Mouse (Mus musculus) liver, embryonic 13.5 days (tissue): Measurements from ENCODE around the gene Cog6. TPM values are rescaled to one million over a fixed set of nuclear protein-coding genes. Genes with fewer than 3 reads are reported as not detected.

Source experiments
- ATAC-seq: fragments of 200-750 bp; cut with Nextera tagmentation; 2 replicates; pipeline ENCODE4 v1.8.0; 2017; ENCODE audit warnings: low read depth, mild to moderate bottlenecking, moderate number of reproducible peaks, moderate library complexity
- DNase-seq: peaks from one replicate; pipeline ENCODE4 v3.0.0; 2022
- H3K27ac ChIP-seq: fragments of 300-500 bp; sonication (generic); 2 replicates; pipeline ENCODE4 v1.5.1; 2015; ENCODE audit warnings: moderate library complexity, mild to moderate bottlenecking, inconsistent platforms
- H3K27me3 ChIP-seq: fragments of 300-500 bp; sonication (generic); 2 replicates; pipeline ENCODE4 v1.6.1; 2015; ENCODE audit warnings: mild to moderate bottlenecking, inconsistent platforms
- H3K36me3 ChIP-seq: fragments of 300-500 bp; sonication (generic); 2 replicates; pipeline ENCODE4 v1.6.1; 2015; ENCODE audit warnings: mild to moderate bottlenecking, inconsistent platforms
- H3K4me1 ChIP-seq: fragments of 300-500 bp; sonication (generic); replicated peaks from 2 replicates; pipeline ENCODE4 v1.6.1; 2015; ENCODE audit warnings: inconsistent platforms
- H3K4me2 ChIP-seq: fragments of 300-500 bp; sonication (generic); 2 replicates; pipeline ENCODE4 v1.6.1; 2015; ENCODE audit warnings: inconsistent platforms, mild to moderate bottlenecking, moderate library complexity
- H3K4me3 ChIP-seq: fragments of 300-500 bp; sonication (generic); replicated peaks from 2 replicates; pipeline ENCODE4 v1.5.1; 2015; ENCODE audit warnings: mild to moderate bottlenecking, inconsistent platforms
- H3K9ac ChIP-seq: fragments of 300-500 bp; sonication (generic); 2 replicates; pipeline ENCODE4 v1.6.1; 2015; ENCODE audit warnings: mild to moderate bottlenecking, inconsistent platforms
- H3K9me3 ChIP-seq: fragments of 300-500 bp; sonication (generic); replicated peaks from 2 replicates; pipeline ENCODE4 v1.6.1; 2016; ENCODE audit warnings: inconsistent platforms
- WGBS: fragments of 180-500 bp; shearing (Covaris S2); methylation state at CpG from one replicate; pipeline ENCODE4 v1.1.7; 2015; ENCODE audit not compliant: insufficient replicate concordance; 5-methylcytosine and 5-hydroxymethylcytosine counted together
- polyA plus RNA-seq: library from polyadenylated mRNA; unstranded; fragments of >200 nt; fragmentation: Nextera tagmentation; extraction: Ambion mirVana; gene quantifications from 2 replicates; pipeline ENCODE4 v1.2.1, GENCODE M21; 2015

Cog6 gene
- polyA plus RNA-seq, 1 experiment from 2014 or later = 13.1 TPM

DNA sequence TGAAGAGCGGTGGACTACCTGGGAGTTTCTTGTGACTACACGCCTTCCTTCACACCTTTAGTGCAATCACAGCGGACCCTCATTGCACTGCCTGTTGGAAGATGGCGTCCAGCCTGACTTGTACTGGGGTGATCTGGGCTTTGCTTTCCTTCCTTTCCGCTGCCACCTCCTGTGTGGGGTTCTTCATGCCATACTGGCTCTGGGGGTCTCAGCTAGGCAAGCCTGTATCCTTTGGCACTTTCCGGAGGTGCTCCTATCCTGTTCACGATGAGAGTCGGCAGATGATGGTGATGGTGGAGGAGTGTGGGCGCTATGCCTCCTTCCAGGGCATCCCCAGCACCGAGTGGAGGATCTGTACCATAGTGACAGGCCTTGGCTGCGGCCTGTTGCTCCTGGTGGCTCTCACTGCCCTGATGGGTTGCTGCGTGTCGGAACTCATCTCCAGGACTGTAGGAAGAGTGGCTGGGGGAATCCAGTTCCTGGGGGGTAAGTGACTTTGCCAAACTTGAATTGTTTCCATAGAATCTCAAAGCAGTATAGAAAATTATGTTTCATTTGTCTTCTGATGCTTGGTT is 26.3 kb upstream of the Cog6 start:
- peaks cover 3% of the 10 kb centered on the region; the same call in 1 of the 2 replicates for H3K4me1 ChIP-seq
- peaks cover 60% of the 10 kb centered on the region for H3K27me3 ChIP-seq
- DNase-seq (no peak), ATAC-seq (no peak)
- H3K4me2 ChIP-seq = no peak overlapping the region
- WGBS = 78% methylated on average over 13 of the region's 13 CpGs
- no peak overlapping the region for H3K4me3 ChIP-seq
- H3K9me3 ChIP-seq = no peaks in the 10 kb centered on the region
- no peaks in the 10 kb centered on the region for H3K36me3 ChIP-seq
- H3K27ac ChIP-seq = no peak overlapping the region
- no peak overlapping the region for H3K9ac ChIP-seq

DNA sequence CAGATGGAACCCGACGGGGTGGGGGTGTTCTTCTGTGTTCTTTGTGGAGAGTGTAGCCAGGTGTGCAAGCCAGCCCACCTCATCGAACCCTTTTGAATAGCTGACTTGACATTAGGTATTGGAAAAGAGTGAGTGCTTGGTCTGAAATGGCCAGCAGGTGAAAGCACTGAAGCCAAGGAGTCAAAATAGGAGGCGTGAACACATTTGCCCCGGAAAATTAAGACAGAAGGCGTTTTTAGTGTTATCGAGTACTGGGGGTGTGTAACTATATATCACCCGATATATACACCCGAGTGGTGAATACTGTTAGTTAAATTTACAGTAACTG is 25.2 kb upstream of the Cog6 start:
- H3K27ac ChIP-seq = no peak overlapping the region
- no peaks in the 10 kb centered on the region for H3K9me3 ChIP-seq
- H3K9ac ChIP-seq = no peak overlapping the region

DNA sequence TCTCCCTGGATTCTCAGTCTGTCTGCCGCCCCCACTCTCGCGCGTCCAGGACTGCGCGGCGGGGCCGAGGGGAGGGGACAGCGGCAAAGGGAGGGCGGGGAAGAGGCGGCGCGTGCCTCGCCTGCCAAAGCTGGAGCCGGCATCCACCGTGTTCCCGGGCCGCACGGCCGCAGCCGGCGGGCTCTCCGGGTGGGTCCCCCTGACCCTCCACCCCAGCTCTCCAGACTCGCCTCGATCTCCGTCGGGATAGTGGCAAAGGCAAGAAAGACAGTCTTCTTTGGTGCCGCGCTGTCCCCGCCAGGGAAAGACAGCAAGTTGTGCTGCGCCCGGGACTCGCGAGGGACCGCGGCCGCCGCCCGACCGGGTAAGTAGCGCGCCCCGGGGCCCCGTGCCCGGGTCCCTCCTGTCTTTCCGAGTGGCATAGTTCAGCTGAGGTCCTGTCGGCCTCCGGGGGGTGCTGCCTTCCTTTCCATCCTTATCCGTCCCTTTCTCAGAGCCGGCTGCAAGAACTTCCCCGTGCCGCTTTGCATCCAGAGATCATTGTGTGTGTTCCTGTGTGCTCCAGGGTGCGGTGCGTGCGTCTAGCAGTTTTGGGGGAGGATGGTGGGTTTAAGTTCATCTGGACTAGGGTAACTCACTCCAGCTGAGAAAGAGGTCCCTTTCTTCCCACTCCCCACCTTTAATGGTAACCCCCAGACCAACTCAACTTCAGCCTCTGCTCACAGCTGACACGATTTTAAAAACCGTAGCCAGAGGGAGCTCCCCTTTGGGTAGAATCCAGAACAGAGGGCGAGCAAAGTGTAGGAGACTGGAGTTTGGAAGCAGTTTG is 24.6 kb upstream of the Cog6 start, which contains the start of gene Lhfp:
Gene Lhfp (plus strand): TSS at position 118 of the 829 bp plus-strand sequence.
- Histone ChIP-seq H3K4me1 (peaks cover 3% of the 10 kb centered on the region; the same call in 1 of the 2 replicates), H3K27me3 (peaks cover 64% of the 10 kb centered on the region), H3K9me3 (no peaks in the 10 kb centered on the region), H3K9ac (peak within 1 kb of the TSS; percentile 2; the same call in 1 of the 2 replicates), H3K36me3 (no peaks in the 10 kb centered on the region), H3K27ac (no peak within 1 kb of the TSS), H3K4me3 (peak within 1 kb of the TSS; percentile 52), H3K4me2 (peak within 1 kb of the TSS; percentile 66)
- DNase-seq = no peak
- peak; percentile 34; the same call in 1 of the 2 replicates for ATAC-seq
- WGBS = under 1% methylated on average over 51 of the region's 58 CpGs

More for the DNA sequence above, 25.2 kb upstream of the Cog6 start:
- peak overlapping the region; percentile 52 for H3K4me3 ChIP-seq
- peaks cover 3% of the 10 kb centered on the region; the same call in 1 of the 2 replicates for H3K4me1 ChIP-seq
- peak overlapping the region; percentile 66 for H3K4me2 ChIP-seq
- WGBS = 31% methylated on average over 9 of the region's 9 CpGs
- no peak for DNase-seq
- peaks cover 64% of the 10 kb centered on the region for H3K27me3 ChIP-seq
- no peaks in the 10 kb centered on the region for H3K36me3 ChIP-seq
- no peak for ATAC-seq

DNA sequence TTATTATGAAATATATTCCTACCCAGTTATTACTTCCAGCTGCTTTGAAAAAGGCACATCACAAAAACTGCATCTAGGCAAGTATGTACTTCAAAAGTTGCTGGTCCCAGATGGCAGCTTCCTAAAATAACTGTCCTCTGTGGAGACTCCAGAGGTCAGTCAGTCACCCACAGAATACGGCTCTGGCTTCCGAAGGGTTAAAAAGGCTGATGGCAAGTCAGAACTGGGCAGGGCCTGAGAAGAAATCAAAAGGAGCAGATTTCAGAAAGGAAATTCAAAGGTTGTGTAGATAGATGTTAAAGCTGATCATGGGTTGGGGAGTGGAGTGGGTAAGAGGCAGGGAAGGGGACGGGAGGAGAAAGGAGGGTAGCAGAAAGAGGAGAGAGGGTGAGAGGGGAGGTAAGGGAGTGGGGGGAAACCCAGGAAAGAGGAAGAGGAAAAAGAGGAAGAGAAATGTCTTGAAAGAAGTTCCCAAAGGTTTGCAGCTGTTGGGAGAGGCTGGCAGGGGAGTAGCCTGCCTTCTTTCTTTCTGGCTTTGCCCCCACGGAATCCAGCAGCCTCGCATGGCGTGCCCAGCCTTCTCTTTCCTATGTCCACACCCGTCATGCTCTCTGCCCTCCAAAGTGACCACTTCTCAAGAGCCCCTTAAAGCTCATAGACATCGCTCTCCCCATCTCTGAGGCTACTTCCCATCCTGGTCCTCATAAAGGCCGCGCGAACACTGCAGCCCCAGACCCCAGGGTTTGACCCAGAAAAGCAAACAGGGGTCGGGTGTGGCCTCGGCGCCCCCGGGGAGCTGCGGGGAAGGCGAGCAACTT is 23.8 kb upstream of the Cog6 start:
- H3K4me2 ChIP-seq = peak overlapping the region; percentile 66
- ATAC-seq = no peak
- H3K27me3 ChIP-seq = peaks cover 64% of the 10 kb centered on the region
- H3K9me3 ChIP-seq = no peaks in the 10 kb centered on the region
- no peaks in the 10 kb centered on the region for H3K36me3 ChIP-seq
- H3K27ac ChIP-seq = no peak overlapping the region
- H3K4me1 ChIP-seq = peaks cover 3% of the 10 kb centered on the region; the same call in 1 of the 2 replicates
- H3K9ac ChIP-seq = 0 out of 2 replicates have a peak overlapping the region, but pooled peaks have one; percentile 2
- H3K4me3 ChIP-seq = peak overlapping the region; percentile 52
- WGBS = 10% methylated on average over 17 of the region's 17 CpGs
- no peak for DNase-seq

DNA sequence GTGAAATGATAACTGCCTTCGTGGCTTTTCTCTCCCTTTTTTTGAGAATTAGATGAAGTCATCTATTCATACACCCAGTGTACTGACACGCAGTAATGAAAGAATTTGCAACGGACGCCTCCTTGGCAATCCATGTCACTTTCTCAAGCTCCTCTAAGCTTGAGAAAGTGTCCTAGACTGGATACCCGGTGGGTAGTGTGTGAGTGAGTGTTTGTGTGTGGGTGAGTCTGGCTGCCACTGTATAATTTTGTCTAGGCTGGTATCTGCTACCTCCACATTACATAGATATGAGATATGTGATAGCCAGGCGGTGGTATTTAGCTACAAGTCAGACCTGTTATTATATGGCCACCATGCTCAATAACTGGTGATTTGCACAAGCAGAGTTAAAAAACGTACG is 22.7 kb upstream of the Cog6 start:
- Histone ChIP-seq H3K9ac (no peak overlapping the region), H3K27me3 (peaks cover 61% of the 10 kb centered on the region), H3K4me1 (peaks cover 3% of the 10 kb centered on the region; the same call in 1 of the 2 replicates), H3K9me3 (no peaks in the 10 kb centered on the region), H3K4me3 (no peak overlapping the region), H3K36me3 (no peaks in the 10 kb centered on the region), H3K27ac (no peak overlapping the region), H3K4me2 (no peak overlapping the region)
- ATAC-seq = no peak
- 50% methylated on average over 8 of the region's 8 CpGs for WGBS
- no peak for DNase-seq

DNA sequence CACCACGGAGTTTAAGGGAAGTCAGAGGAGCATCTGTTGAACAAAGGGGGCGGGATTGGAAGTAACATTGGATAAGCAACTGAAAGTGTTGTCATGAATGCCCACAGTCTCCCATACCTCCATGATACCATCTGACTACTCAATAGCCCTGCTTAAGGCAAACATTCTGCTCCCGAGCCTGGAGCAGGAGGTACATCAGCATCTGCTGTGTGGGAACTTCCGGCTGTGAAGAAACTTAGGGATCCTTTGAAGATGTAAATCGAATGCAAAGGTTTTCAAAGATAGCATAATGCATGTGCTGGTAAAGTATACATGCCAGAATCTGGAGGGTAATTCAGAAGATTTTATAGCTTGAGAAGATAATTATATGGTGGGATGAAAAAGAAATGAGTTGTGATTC is 21.9 kb upstream of the Cog6 start:
- 57% methylated on average over 5 of the region's 5 CpGs for WGBS
- no peak overlapping the region for H3K4me2 ChIP-seq
- H3K27ac ChIP-seq = no peak overlapping the region
- H3K9me3 ChIP-seq = no peaks in the 10 kb centered on the region
- no peak overlapping the region for H3K4me3 ChIP-seq
- H3K27me3 ChIP-seq = peaks cover 61% of the 10 kb centered on the region
- DNase-seq (no peak), ATAC-seq (no peak)
- H3K4me1 ChIP-seq = peaks cover 3% of the 10 kb centered on the region; the same call in 1 of the 2 replicates
- H3K9ac ChIP-seq = no peak overlapping the region
- no peaks in the 10 kb centered on the region for H3K36me3 ChIP-seq

DNA sequence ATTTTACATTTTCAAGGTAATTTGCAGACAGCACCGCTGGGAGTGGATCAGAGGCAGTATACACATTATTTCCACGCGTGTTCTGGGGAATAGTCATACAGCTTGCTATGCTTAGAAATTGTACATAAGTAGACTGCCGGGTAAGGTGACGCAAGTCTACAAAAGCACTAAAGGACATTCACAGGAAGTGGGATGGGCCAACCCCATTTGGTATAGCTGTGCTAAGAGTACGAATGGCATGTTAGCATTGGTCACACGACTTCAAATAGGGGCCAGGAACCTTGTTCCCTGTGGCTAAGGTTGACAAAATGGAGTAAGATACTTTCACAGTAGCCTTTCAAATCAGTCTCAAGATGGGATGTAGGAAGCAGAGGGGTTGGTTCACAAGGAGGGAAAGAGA is 19.9 kb upstream of the Cog6 start:
- no peak overlapping the region for H3K27ac ChIP-seq
- H3K4me2 ChIP-seq = no peak overlapping the region
- H3K9me3 ChIP-seq = no peaks in the 10 kb centered on the region
- no peak overlapping the region for H3K4me3 ChIP-seq
- no peak overlapping the region for H3K9ac ChIP-seq
- H3K27me3 ChIP-seq = peaks cover 41% of the 10 kb centered on the region
- ATAC-seq (no peak), DNase-seq (no peak)
- peaks cover 9% of the 10 kb centered on the region for H3K4me1 ChIP-seq
- H3K36me3 ChIP-seq = no peaks in the 10 kb centered on the region
- 61% methylated on average over 7 of the region's 7 CpGs for WGBS

DNA sequence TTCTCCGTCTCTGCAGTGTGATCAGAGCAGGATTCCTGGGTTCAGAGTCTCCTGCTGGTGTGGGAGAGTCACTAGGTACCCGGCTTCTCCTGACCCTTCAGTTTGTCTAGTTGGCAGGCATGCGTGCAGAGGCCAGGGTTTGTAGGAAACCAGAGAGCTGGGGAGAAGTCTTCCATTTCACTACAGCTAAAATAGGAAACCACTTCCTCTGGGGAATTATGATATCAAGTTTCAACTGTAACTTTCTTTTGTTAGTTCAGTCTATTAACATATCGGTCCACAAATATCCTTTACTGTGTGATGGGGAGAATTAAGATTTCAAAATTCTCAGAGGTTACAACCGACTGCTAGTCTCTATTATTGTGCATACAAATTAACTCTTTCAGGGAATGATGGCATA is 19.0 kb upstream of the Cog6 start:
- H3K36me3 ChIP-seq = no peaks in the 10 kb centered on the region
- no peaks in the 10 kb centered on the region for H3K9me3 ChIP-seq
- no peak overlapping the region for H3K4me2 ChIP-seq
- peaks cover 7% of the 10 kb centered on the region for H3K4me1 ChIP-seq
- H3K27ac ChIP-seq = no peak overlapping the region
- H3K9ac ChIP-seq = no peak overlapping the region
- 57% methylated on average over 5 of the region's 5 CpGs for WGBS
- DNase-seq (no peak), ATAC-seq (no peak)
- peaks cover 33% of the 10 kb centered on the region for H3K27me3 ChIP-seq
- H3K4me3 ChIP-seq = no peak overlapping the region

DNA sequence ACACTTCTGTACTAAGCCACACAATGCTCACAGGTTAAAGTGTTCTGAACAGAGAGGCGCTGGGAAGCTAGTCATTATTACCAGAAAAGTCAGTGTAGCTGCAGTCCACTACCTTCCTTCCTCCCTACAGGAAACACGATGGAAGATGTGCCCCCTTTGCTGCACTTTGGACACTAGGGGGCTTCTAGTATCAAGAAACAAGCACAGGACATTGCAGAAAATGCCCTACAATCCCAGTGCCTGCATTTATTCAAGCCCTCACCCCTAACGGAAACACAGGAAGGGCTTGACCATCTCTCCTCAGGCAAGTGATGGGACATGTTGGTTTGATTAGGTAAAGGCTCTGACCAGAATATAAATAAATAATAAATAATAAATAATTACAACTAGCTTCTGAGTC is 16.4 kb upstream of the Cog6 start:
- ATAC-seq (no peak), DNase-seq (no peak)
- Histone ChIP-seq H3K4me1 (peaks cover 6% of the 10 kb centered on the region), H3K27me3 (peaks cover 6% of the 10 kb centered on the region; the same call in 1 of the 2 replicates), H3K36me3 (no peaks in the 10 kb centered on the region), H3K9me3 (no peaks in the 10 kb centered on the region), H3K27ac (no peak overlapping the region), H3K9ac (no peak overlapping the region), H3K4me2 (no peak overlapping the region), H3K4me3 (no peak overlapping the region)
- 14% methylated on average over 3 of the region's 3 CpGs for WGBS

DNA sequence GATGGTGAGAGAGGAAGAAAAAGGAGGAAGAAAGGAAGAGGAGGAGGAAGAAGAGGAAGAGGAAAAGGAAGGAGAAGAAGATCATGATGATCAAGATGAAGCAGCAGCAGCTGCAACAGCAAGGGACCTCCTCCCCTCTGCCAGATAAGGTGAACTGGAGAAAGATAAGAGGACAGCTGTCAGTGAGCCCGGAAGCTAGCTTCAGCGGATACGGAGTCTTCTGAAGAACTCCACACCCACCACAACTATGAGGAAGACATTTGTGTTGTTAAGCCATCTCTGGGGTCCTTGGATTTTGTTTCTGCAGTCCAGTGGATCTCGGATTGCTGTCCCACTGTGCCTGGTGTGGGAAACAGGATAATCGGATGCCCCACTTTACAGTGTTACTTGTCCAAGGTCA is 15.4 kb upstream of the Cog6 start:
- H3K27me3 ChIP-seq = no peaks in the 10 kb centered on the region
- H3K4me1 ChIP-seq = peaks cover 6% of the 10 kb centered on the region
- no peak overlapping the region for H3K27ac ChIP-seq
- no peaks in the 10 kb centered on the region for H3K36me3 ChIP-seq
- no peak overlapping the region for H3K4me2 ChIP-seq
- H3K9ac ChIP-seq = no peak overlapping the region
- no peaks in the 10 kb centered on the region for H3K9me3 ChIP-seq
- no peak for DNase-seq
- H3K4me3 ChIP-seq = no peak overlapping the region
- 14% methylated on average over 5 of the region's 5 CpGs for WGBS
- no peak for ATAC-seq

DNA sequence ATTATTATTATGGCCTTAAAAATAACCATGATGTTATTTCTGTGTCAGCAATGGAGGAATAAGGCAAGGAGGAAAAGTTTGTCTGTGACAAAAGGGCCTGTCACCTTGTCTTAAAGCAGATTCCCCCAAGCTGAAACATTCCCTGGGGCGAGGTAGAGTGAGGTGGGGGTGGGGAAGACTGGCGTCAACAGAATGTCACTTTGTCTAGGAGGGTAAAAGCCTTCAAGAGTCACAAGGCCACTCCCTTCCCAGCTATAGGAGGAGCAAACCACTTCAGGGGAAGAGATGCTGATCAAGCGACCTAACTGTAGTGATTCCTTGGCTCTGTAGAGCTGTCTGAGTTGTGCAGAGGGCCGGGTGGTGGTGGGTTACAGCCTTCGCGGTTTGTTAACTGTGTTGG is 14.5 kb upstream of the Cog6 start:
- no peaks in the 10 kb centered on the region for H3K27me3 ChIP-seq
- ATAC-seq (no peak), DNase-seq (no peak)
- H3K4me2 ChIP-seq = no peak overlapping the region
- H3K9me3 ChIP-seq = no peaks in the 10 kb centered on the region
- WGBS = 24% methylated on average over 6 of the region's 6 CpGs
- H3K27ac ChIP-seq = no peak overlapping the region
- peaks cover 6% of the 10 kb centered on the region for H3K4me1 ChIP-seq
- no peak overlapping the region for H3K4me3 ChIP-seq
- H3K9ac ChIP-seq = no peak overlapping the region
- no peaks in the 10 kb centered on the region for H3K36me3 ChIP-seq
